Mouse (Mus musculus) embryonic facial prominence, embryonic 11.5 days (tissue): Measurements from ENCODE around the gene Sirt3. TPM values are rescaled to one million over a fixed set of nuclear protein-coding genes. Genes with fewer than 3 reads are reported as not detected.
A peak's percentile ranks its signal among the peaks of the same experiment; 100 is the strongest.

Source experiments
- ATAC-seq: fragments of 200-750 bp; cut with Nextera tagmentation; replicated peaks from 2 replicates; pipeline ENCODE4 v1.8.0; 2017; ENCODE audit warnings: low read depth; ENCODE audit not compliant: insufficient number of reproducible peaks, low FRiP score, low TSS enrichment
- DNase-seq: peaks from one replicate; pipeline ENCODE4 v3.0.0-alpha.2; 2015; ENCODE audit warnings: low spot score
- H3K27ac ChIP-seq: fragments of 300-500 bp; sonication (generic); replicated peaks from 2 replicates; pipeline ENCODE4 v1.5.1; 2014; ENCODE audit warnings: mild to moderate bottlenecking, low read depth, low read length, control low read depth
- H3K27me3 ChIP-seq: fragments of 300-500 bp; sonication (generic); 2 replicates; pipeline ENCODE4 v1.6.1; 2014; ENCODE audit warnings: mild to moderate bottlenecking, low read length, moderate library complexity, mixed read lengths; ENCODE audit not compliant: control insufficient read depth, insufficient read depth
- H3K36me3 ChIP-seq: fragments of 300-500 bp; sonication (generic); replicated peaks from 2 replicates; pipeline ENCODE4 v1.6.1; 2014; ENCODE audit warnings: low read depth, mild to moderate bottlenecking, low read length, moderate library complexity, mixed read lengths; ENCODE audit not compliant: control insufficient read depth, insufficient read depth
- H3K4me1 ChIP-seq: fragments of 300-500 bp; sonication (generic); 2 replicates; pipeline ENCODE4 v1.6.1; 2014; ENCODE audit warnings: low read length, mixed read lengths; ENCODE audit not compliant: control insufficient read depth, insufficient read depth
- H3K4me2 ChIP-seq: fragments of 300-500 bp; sonication (generic); 2 replicates; pipeline ENCODE4 v1.6.1; 2014; ENCODE audit warnings: low read depth, mild to moderate bottlenecking, control low read depth, low read length, moderate library complexity
- H3K4me3 ChIP-seq: fragments of 300-500 bp; sonication (generic); 2 replicates; pipeline ENCODE4 v1.5.1; 2014; ENCODE audit warnings: low read depth, low read length, control low read depth
- H3K9ac ChIP-seq: fragments of 300-500 bp; sonication (generic); replicated peaks from 2 replicates; pipeline ENCODE4 v1.6.1; 2014; ENCODE audit warnings: mild to moderate bottlenecking, control low read depth, low read length
- H3K9me3 ChIP-seq: fragments of 300-500 bp; sonication (generic); replicated peaks from 2 replicates; pipeline ENCODE4 v1.6.1; 2016; ENCODE audit warnings: mild to moderate bottlenecking, low read length, inconsistent platforms, mixed read lengths; ENCODE audit not compliant: control insufficient read depth
- WGBS: fragments of 180-500 bp; shearing (Covaris S2); extraction: QIAGEN DNeasy Blood & Tissue Kit; methylation state at CpG from one replicate; pipeline ENCODE4 v1.1.7; 2014; 5-methylcytosine and 5-hydroxymethylcytosine counted together
- polyA plus RNA-seq: library from polyadenylated mRNA; unstranded; fragments of >200 nt; fragmentation: Nextera tagmentation; extraction: Ambion mirVana; gene quantifications from 2 replicates; pipeline ENCODE4 v1.2.1, GENCODE M21; 2014

Gene Sirt3
- polyA plus RNA-seq, 1 experiment from 2014 or later: 17.1 TPM

DNA sequence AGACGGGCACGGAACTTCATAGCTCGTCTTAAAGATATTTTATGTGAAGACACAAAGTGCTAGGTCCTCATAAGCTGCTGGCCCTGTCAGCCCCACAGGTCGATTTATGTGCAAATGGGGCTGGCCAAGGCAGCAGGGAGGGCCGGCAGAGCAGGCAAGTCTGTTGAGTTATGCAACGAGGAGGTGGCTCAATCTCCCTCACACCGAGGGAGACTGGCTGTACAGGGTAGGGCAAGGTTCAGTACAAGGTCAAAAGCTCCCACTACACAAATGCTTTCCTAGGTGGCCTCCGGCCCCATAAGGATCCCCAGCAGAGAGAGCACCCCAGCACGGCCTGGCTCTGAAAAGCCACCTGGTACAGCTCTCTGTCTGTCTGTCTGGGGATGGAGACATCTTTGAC is 28.7 kb downstream of the Sirt3 start:
- Histone ChIP-seq H3K9me3 (no peaks in the 10 kb centered on the region), H3K4me3 (no peak overlapping the region), H3K36me3 (peaks cover 13% of the 10 kb centered on the region), H3K9ac (no peak overlapping the region), H3K4me1 (peaks cover 2% of the 10 kb centered on the region), H3K27me3 (no peaks in the 10 kb centered on the region), H3K27ac (no peak overlapping the region), H3K4me2 (no peak overlapping the region)
- 88% methylated on average over 9 of the region's 9 CpGs for WGBS
- ATAC-seq (no peak), DNase-seq (no peak)

DNA sequence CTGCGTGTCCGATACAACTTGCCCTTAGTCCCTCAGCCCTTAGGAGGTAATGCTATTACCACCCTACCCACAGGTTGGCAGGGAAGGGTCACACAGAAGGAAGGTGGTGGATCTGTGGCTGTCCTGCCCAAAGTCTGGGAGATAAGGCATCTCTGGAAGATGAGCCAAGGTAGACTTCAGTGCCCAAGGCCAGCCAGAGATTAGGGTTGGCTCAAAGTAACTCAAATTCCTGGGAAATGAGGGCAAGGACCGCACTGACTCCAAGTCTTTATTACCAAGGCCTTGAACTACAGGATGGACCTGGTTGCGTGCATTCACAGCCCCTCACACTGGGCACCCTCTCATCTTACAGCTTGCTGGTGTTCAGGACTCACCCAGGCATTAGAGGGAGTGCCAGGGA is 30.2 kb downstream of the Sirt3 start:
- DNase-seq: no peak
- no peaks in the 10 kb centered on the region for H3K4me1 ChIP-seq
- no peaks in the 10 kb centered on the region for H3K27me3 ChIP-seq
- 95% methylated on average over 4 of the region's 4 CpGs for WGBS
- no peak overlapping the region for H3K4me2 ChIP-seq
- ATAC-seq: no peak
- no peak overlapping the region for H3K9ac ChIP-seq
- H3K4me3 ChIP-seq: no peak overlapping the region
- no peak overlapping the region for H3K27ac ChIP-seq
- no peaks in the 10 kb centered on the region for H3K9me3 ChIP-seq
- peaks cover 13% of the 10 kb centered on the region for H3K36me3 ChIP-seq

DNA sequence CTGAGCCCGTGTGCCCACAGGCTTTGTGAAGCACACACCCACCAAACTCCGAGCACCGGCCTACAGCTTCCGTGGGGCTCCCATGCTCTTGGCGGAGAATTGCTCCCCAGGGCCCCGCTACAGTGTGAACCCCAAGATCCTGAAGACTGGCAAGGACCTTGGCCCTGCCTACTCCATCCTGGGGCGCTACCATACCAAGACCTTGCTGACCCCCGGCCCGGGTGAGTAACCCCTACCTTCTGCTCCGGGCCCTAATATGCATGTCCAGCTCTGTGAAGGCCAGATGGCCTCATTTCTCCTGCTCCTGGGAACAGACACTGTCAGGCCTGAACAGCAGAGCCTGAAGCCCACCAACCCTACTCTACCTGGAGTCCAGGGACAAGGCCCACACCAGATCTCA is 33.5 kb downstream of the Sirt3 start:
- no peaks in the 10 kb centered on the region for H3K9me3 ChIP-seq
- DNase-seq: no peak
- H3K36me3 ChIP-seq: peaks cover 8% of the 10 kb centered on the region
- 91% methylated on average over 10 of the region's 10 CpGs for WGBS
- no peaks in the 10 kb centered on the region for H3K27me3 ChIP-seq
- ATAC-seq: no peak
- no peak overlapping the region for H3K4me2 ChIP-seq
- no peak overlapping the region for H3K9ac ChIP-seq
- H3K4me3 ChIP-seq: no peak overlapping the region
- no peaks in the 10 kb centered on the region for H3K4me1 ChIP-seq
- H3K27ac ChIP-seq: no peak overlapping the region

DNA sequence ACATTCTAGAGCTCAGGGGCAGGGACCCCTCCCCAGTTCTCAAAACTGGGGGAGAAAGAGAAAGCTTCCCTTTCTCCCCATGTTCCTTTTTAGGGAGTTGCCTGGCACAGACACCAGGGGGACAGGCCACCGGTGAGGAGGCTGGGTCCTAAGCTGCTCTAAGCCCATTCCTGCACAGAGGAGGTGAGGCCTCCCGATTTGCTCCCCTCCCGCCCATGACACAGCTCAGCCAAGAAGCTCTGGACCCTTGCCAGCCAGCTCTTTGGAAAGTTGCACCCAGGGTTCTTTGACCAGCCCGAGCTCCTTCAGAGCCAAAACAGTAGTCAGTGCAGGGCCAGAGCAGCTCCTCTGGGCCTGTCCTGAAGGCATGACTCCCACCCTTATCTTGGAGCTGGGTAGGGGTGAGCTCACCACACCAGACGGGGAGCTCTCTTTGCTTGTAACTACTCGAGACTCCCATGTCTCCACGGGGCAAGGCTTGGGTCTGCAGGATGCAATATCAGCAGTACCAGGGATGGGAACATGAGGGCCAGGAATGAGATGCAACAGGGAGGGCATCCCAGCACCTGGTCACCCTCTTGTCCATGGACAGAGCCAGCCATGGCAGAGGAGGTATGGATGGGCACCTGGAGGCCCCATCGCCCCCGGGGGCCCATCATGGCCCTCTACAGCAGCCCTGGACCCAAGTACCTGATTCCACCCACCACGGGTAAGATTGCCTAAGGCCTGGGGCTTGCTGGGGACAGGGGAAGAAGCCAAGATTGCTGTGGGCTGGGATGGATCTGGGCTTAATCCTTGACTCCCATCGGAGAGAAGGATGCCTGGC is 34.1 kb downstream of the Sirt3 start, which contains the start of gene Odf3:
Gene Odf3, plus strand, starts transcription at position 51 of the 826 bp plus-strand sequence.
- H3K27me3 ChIP-seq: no peaks in the 10 kb centered on the region
- H3K36me3 ChIP-seq: peaks cover 3% of the 10 kb centered on the region
- no peaks in the 10 kb centered on the region for H3K4me1 ChIP-seq
- DNase-seq: no peak
- no peak within 1 kb of the TSS for H3K4me2 ChIP-seq
- H3K9ac ChIP-seq: no peak within 1 kb of the TSS
- H3K4me3 ChIP-seq: no peak within 1 kb of the TSS
- 70% methylated on average over 11 of the region's 11 CpGs for WGBS
- ATAC-seq: no peak
- no peaks in the 10 kb centered on the region for H3K9me3 ChIP-seq
- no peak within 1 kb of the TSS for H3K27ac ChIP-seq

DNA sequence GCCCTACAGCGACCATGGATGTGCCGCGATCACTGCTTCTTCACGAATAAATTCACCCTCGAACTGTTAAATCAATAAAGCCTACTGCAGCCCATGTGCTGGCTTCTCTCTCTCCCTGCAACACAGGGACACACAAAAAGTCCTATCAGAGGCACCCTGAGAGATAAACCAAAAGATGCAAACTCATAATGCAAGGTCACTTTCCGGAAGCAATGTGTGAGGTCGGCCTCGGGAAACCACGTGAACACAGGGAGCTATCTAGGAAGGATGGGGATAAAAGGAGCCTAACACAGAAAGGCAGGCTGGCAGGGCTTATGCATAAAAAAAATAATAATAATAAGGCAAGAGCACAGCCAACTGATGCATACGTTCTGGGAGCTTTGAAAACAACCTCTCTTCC is 35.4 kb downstream of the Sirt3 start:
- 87% methylated on average over 10 of the region's 10 CpGs for WGBS
- H3K4me2 ChIP-seq: no peak overlapping the region
- no peak overlapping the region for H3K9ac ChIP-seq
- no peaks in the 10 kb centered on the region for H3K36me3 ChIP-seq
- no peaks in the 10 kb centered on the region for H3K9me3 ChIP-seq
- no peak overlapping the region for H3K27ac ChIP-seq
- ATAC-seq (no peak), DNase-seq (no peak)
- H3K4me3 ChIP-seq: no peak overlapping the region
- no peaks in the 10 kb centered on the region for H3K27me3 ChIP-seq
- no peaks in the 10 kb centered on the region for H3K4me1 ChIP-seq

DNA sequence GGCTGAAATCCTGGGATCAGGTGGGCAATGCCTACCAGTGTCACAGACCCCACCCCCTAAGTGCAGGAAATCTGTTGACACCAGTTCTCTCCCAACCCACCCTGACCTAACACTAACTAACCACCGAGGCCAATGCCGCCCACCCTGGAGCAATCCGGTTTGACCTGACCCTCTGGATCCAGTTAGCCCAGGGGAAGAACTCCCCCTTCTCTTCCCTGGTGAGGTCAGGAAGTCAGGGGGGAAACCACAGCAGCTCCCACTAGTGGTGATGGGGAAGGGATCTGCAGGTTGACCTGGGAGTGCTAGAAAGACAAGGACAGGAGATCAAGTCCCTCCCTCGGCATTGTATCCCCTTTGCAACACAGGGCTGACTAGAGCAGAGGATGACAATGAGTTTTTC is 36.4 kb downstream of the Sirt3 start:
- 37% methylated on average over 4 of the region's 4 CpGs for WGBS
- Histone ChIP-seq H3K4me3 (no peak overlapping the region), H3K9me3 (no peaks in the 10 kb centered on the region), H3K4me2 (no peak overlapping the region), H3K27ac (no peak overlapping the region), H3K9ac (no peak overlapping the region), H3K4me1 (no peaks in the 10 kb centered on the region), H3K36me3 (no peaks in the 10 kb centered on the region), H3K27me3 (0 out of 2 replicates have a peak, but pooled peaks cover 2% of the 10 kb centered on the region)
- ATAC-seq: no peak
- peak; percentile 3 for DNase-seq

DNA sequence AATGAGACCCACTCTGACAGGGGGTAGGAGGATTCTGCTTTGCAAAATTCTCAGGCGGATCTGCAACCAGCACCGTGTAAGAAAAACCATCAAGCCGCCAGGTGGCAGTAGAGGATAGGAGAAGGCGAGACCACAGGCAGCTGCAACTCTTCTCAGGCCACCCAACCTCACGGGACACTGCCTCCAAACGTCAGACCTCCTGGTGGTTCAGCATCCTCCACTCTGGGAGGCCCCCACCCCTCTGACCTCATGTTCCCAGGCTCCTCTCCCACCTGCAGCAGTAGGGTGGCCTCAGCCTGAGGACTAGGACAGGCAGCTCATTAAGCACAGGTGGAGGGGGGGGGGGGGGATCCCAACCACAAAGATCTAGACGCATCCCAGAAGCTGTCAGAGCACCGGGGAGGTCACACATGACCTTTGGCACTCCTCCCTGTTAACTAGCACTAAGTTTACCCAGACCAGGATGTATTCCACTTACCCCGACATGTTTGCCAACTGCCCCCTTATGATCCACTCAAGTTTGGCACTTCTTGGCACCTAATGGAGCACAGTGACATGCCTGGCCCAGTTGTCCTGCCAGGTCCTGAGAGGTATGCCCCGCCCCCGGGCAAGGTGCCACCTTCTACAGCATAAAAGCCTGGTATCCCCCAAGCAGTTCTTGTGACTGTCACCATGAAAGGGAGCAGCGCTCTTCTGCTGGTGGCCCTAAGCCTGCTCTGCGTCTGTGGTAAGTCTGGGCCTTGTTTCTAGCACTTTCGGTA is 37.0 kb downstream of the Sirt3 start, which contains the start of gene Scgb1c1:
Gene Scgb1c1, plus strand, starts transcription at position 643 of the 761 bp plus-strand sequence.
- no peak within 1 kb of the TSS for H3K4me3 ChIP-seq
- DNase-seq (peak; percentile 91), ATAC-seq (peak; percentile 86)
- no peak within 1 kb of the TSS for H3K27ac ChIP-seq
- H3K36me3 ChIP-seq: no peaks in the 10 kb centered on the region
- no peak within 1 kb of the TSS for H3K9ac ChIP-seq
- WGBS: 33% methylated on average over 14 of the region's 14 CpGs
- H3K4me2 ChIP-seq: no peak within 1 kb of the TSS
- no peaks in the 10 kb centered on the region for H3K9me3 ChIP-seq
- no peaks in the 10 kb centered on the region for H3K4me1 ChIP-seq
- 0 out of 2 replicates have a peak, but pooled peaks cover 2% of the 10 kb centered on the region for H3K27me3 ChIP-seq

DNA sequence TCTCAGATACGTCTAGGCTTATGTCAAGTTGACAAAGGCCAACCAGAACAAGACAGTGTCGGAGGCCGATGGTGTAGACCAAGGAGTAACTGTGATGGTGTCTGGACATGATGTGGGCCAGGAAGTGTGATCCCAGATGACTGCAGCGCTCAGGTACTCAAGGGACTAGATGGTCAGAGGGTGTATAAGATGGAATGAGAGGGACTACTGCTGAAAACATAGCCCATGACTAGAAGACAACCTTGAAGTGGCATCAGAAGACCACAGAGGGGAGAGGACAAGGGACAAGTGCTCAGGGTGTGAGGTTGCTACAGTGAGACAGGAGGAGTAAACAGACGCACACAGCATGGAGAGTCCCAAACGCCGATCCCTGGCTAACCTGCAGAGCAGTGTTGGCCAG is 38.3 kb downstream of the Sirt3 start:
- H3K9ac ChIP-seq: no peak overlapping the region
- 0 out of 2 replicates have a peak, but pooled peaks cover 2% of the 10 kb centered on the region for H3K27me3 ChIP-seq
- H3K4me3 ChIP-seq: no peak overlapping the region
- no peak overlapping the region for H3K27ac ChIP-seq
- no peaks in the 10 kb centered on the region for H3K4me1 ChIP-seq
- 74% methylated on average over 7 of the region's 7 CpGs for WGBS
- DNase-seq (no peak), ATAC-seq (no peak)
- no peak overlapping the region for H3K4me2 ChIP-seq
- H3K36me3 ChIP-seq: no peaks in the 10 kb centered on the region
- H3K9me3 ChIP-seq: no peaks in the 10 kb centered on the region
